Mouse (Mus musculus) embryonic facial prominence, embryonic 13.5 days (tissue): ENCODE measurements around the gene Kcnq1. TPM values are rescaled to one million over a fixed set of nuclear protein-coding genes. Genes with fewer than 3 reads are reported as not detected.
A peak's percentile ranks its signal among the peaks of the same experiment; 100 is the strongest.

Experiments used
- ATAC-seq: fragments of 200-750 bp; cut with Nextera tagmentation; 2 replicates; pipeline ENCODE4 v1.8.0; 2017; ENCODE audit warnings: low read depth; ENCODE audit not compliant: insufficient number of reproducible peaks, insufficient read depth, low FRiP score, low TSS enrichment
- H3K27ac ChIP-seq: fragments of 300-500 bp; sonication (generic); 2 replicates; pipeline ENCODE4 v1.5.1; 2015; ENCODE audit warnings: moderate library complexity, mild to moderate bottlenecking, inconsistent platforms
- H3K27me3 ChIP-seq: fragments of 300-500 bp; sonication (generic); 2 replicates; pipeline ENCODE4 v1.6.1; 2015; ENCODE audit warnings: mild to moderate bottlenecking, inconsistent platforms
- H3K36me3 ChIP-seq: fragments of 300-500 bp; sonication (generic); 2 replicates; pipeline ENCODE4 v1.6.1; 2015; ENCODE audit warnings: mild to moderate bottlenecking, inconsistent platforms
- H3K4me1 ChIP-seq: fragments of 300-500 bp; sonication (generic); 2 replicates; pipeline ENCODE4 v1.6.1; 2015; ENCODE audit warnings: inconsistent platforms
- H3K4me2 ChIP-seq: fragments of 300-500 bp; sonication (generic); 2 replicates; pipeline ENCODE4 v1.6.1; 2015; ENCODE audit warnings: moderate library complexity, mild to moderate bottlenecking, inconsistent platforms
- H3K4me3 ChIP-seq: fragments of 300-500 bp; sonication (generic); 2 replicates; pipeline ENCODE4 v1.5.1; 2015; ENCODE audit warnings: mild to moderate bottlenecking, inconsistent platforms
- H3K9ac ChIP-seq: fragments of 300-500 bp; sonication (generic); 2 replicates; pipeline ENCODE4 v1.6.1; 2015; ENCODE audit warnings: mild to moderate bottlenecking, inconsistent platforms
- H3K9me3 ChIP-seq: fragments of 300-500 bp; sonication (generic); 2 replicates; pipeline ENCODE4 v1.6.1; 2016; ENCODE audit warnings: inconsistent platforms
- WGBS: fragments of 180-500 bp; shearing (Covaris S2); methylation state at CpG from one replicate; pipeline ENCODE4 v1.1.7; 2015; ENCODE audit warnings: mixed read lengths; 5-methylcytosine and 5-hydroxymethylcytosine counted together
- polyA plus RNA-seq: library from polyadenylated mRNA; unstranded; fragments of >200 nt; fragmentation: Nextera tagmentation; extraction: Ambion mirVana; gene quantifications from 2 replicates; pipeline ENCODE4 v1.2.1, GENCODE M21; 2015

Kcnq1 gene
- polyA plus RNA-seq, 1 experiment from 2014 or later = 0.84 TPM

- H3K4me2 ChIP-seq = no peak overlapping the region
- H3K9me3 ChIP-seq = peaks cover 32% of the 10 kb centered on the region
- H3K4me1 ChIP-seq = 0 out of 2 replicates have a peak, but pooled peaks cover 3% of the 10 kb centered on the region
- H3K27ac ChIP-seq = no peak overlapping the region
- no peak; the same call in 1 of the 2 replicates for ATAC-seq
- 78% methylated on average over 6 of the region's 6 CpGs for WGBS
- H3K9ac ChIP-seq = no peak overlapping the region
- no peaks in the 10 kb centered on the region for H3K27me3 ChIP-seq
- H3K4me3 ChIP-seq = no peak overlapping the region
- peaks cover 39% of the 10 kb centered on the region for H3K36me3 ChIP-seq
Observed at GRCm38 (mm10) chr7:143253126-143253871, 147.1 kb downstream of the Kcnq1 start.

GRCm38 (mm10) chr7:143254901-143255300 lies 148.7 kb downstream of the Kcnq1 start:
- Histone ChIP-seq H3K9ac (no peak overlapping the region), H3K9me3 (peaks cover 21% of the 10 kb centered on the region), H3K27ac (no peak overlapping the region), H3K27me3 (no peaks in the 10 kb centered on the region), H3K36me3 (peaks cover 39% of the 10 kb centered on the region), H3K4me1 (0 out of 2 replicates have a peak, but pooled peaks cover 3% of the 10 kb centered on the region), H3K4me3 (no peak overlapping the region), H3K4me2 (no peak overlapping the region)
- 89% methylated on average over 2 of the region's 2 CpGs for WGBS
- no peak for ATAC-seq

- no peak for ATAC-seq
- H3K27me3 ChIP-seq = no peaks in the 10 kb centered on the region
- no peaks in the 10 kb centered on the region for H3K36me3 ChIP-seq
- no peak overlapping the region for H3K4me3 ChIP-seq
- H3K27ac ChIP-seq = no peak overlapping the region
- H3K9me3 ChIP-seq = no peaks in the 10 kb centered on the region
- no peak overlapping the region for H3K9ac ChIP-seq
- H3K4me2 ChIP-seq = no peak overlapping the region
- peaks cover 50% of the 10 kb centered on the region for H3K4me1 ChIP-seq
Observed at GRCm38 (mm10) chr7:143261246-143261645, 155.1 kb downstream of the Kcnq1 start.

- Histone ChIP-seq H3K36me3 (no peaks in the 10 kb centered on the region), H3K4me3 (no peak overlapping the region), H3K27me3 (no peaks in the 10 kb centered on the region), H3K9me3 (no peaks in the 10 kb centered on the region), H3K4me1 (peaks cover 57% of the 10 kb centered on the region), H3K4me2 (no peak overlapping the region), H3K9ac (no peak overlapping the region), H3K27ac (peak overlapping the region; percentile 71; the same call in 1 of the 2 replicates)
- no peak for ATAC-seq
- 48% methylated on average over 3 of the region's 3 CpGs for WGBS
Observed at GRCm38 (mm10) chr7:143263557-143263956, 157.4 kb downstream of the Kcnq1 start.

GRCm38 (mm10) chr7:143263966-143264365 lies 157.8 kb downstream of the Kcnq1 start:
- ATAC-seq = no peak
- peak overlapping the region; percentile 39; the same call in 1 of the 2 replicates for H3K27ac ChIP-seq
- no peaks in the 10 kb centered on the region for H3K9me3 ChIP-seq
- no peak overlapping the region for H3K4me2 ChIP-seq
- H3K4me1 ChIP-seq = peaks cover 57% of the 10 kb centered on the region
- no peak overlapping the region for H3K9ac ChIP-seq
- 62% methylated on average over 4 of the region's 4 CpGs for WGBS
- H3K4me3 ChIP-seq = no peak overlapping the region
- no peaks in the 10 kb centered on the region for H3K36me3 ChIP-seq
- no peaks in the 10 kb centered on the region for H3K27me3 ChIP-seq

GRCm38 (mm10) chr7:143265386-143265785 lies 159.2 kb downstream of the Kcnq1 start:
- no peaks in the 10 kb centered on the region for H3K27me3 ChIP-seq
- peaks cover 57% of the 10 kb centered on the region for H3K4me1 ChIP-seq
- no peaks in the 10 kb centered on the region for H3K36me3 ChIP-seq
- H3K4me3 ChIP-seq = no peak overlapping the region
- no peak overlapping the region for H3K4me2 ChIP-seq
- 70% methylated on average over 11 of the region's 11 CpGs for WGBS
- H3K9me3 ChIP-seq = no peaks in the 10 kb centered on the region
- no peak overlapping the region for H3K9ac ChIP-seq
- ATAC-seq = no peak
- H3K27ac ChIP-seq = peak overlapping the region; percentile 51

GRCm38 (mm10) chr7:143265829-143266438 lies 159.8 kb downstream of the Kcnq1 start:
- Histone ChIP-seq H3K4me3 (no peak overlapping the region), H3K9ac (no peak overlapping the region), H3K27me3 (no peaks in the 10 kb centered on the region), H3K4me1 (peaks cover 57% of the 10 kb centered on the region), H3K36me3 (0 out of 2 replicates have a peak, but pooled peaks cover 4% of the 10 kb centered on the region), H3K4me2 (no peak overlapping the region), H3K27ac (peak overlapping the region; percentile 51), H3K9me3 (no peaks in the 10 kb centered on the region)
- 36% methylated on average over 8 of the region's 8 CpGs for WGBS
- no peak for ATAC-seq

GRCm38 (mm10) chr7:143273747-143274146 lies 167.6 kb downstream of the Kcnq1 start:
- Histone ChIP-seq H3K27ac (peak overlapping the region; percentile 74), H3K36me3 (peaks cover 23% of the 10 kb centered on the region), H3K9me3 (no peaks in the 10 kb centered on the region), H3K4me3 (no peak overlapping the region), H3K4me2 (no peak overlapping the region), H3K4me1 (peaks cover 21% of the 10 kb centered on the region), H3K27me3 (no peaks in the 10 kb centered on the region), H3K9ac (no peak overlapping the region)
- no peak for ATAC-seq
- WGBS = 69% methylated on average over 4 of the region's 4 CpGs

- Histone ChIP-seq H3K4me1 (peaks cover 21% of the 10 kb centered on the region), H3K27me3 (no peaks in the 10 kb centered on the region), H3K9ac (no peak overlapping the region), H3K9me3 (no peaks in the 10 kb centered on the region), H3K36me3 (peaks cover 23% of the 10 kb centered on the region), H3K4me2 (no peak overlapping the region), H3K27ac (no peak overlapping the region), H3K4me3 (no peak overlapping the region)
- WGBS = 83% methylated on average over 7 of the region's 7 CpGs
- ATAC-seq = no peak
Observed at GRCm38 (mm10) chr7:143275030-143275429, 168.9 kb downstream of the Kcnq1 start.

- H3K36me3 ChIP-seq = 0 out of 2 replicates have a peak, but pooled peaks cover 4% of the 10 kb centered on the region
- no peak overlapping the region for H3K4me2 ChIP-seq
- ATAC-seq = no peak
- H3K9ac ChIP-seq = no peak overlapping the region
- no peaks in the 10 kb centered on the region for H3K9me3 ChIP-seq
- no peaks in the 10 kb centered on the region for H3K27me3 ChIP-seq
- peaks cover 34% of the 10 kb centered on the region for H3K4me1 ChIP-seq
- WGBS = 69% methylated on average over 2 of the region's 2 CpGs
- H3K4me3 ChIP-seq = no peak overlapping the region
- no peak overlapping the region for H3K27ac ChIP-seq
Observed at GRCm38 (mm10) chr7:143283625-143284024, 177.5 kb downstream of the Kcnq1 start.

- Histone ChIP-seq H3K9me3 (no peaks in the 10 kb centered on the region), H3K4me2 (no peak overlapping the region), H3K4me1 (peaks cover 45% of the 10 kb centered on the region), H3K36me3 (0 out of 2 replicates have a peak, but pooled peaks cover 4% of the 10 kb centered on the region), H3K27ac (no peak overlapping the region), H3K9ac (no peak overlapping the region), H3K27me3 (no peaks in the 10 kb centered on the region), H3K4me3 (no peak overlapping the region)
- ATAC-seq = no peak
- WGBS = 38% methylated on average over 1 of the region's 1 CpGs
Observed at GRCm38 (mm10) chr7:143284866-143285265, 178.7 kb downstream of the Kcnq1 start.

- ATAC-seq = no peak
- 88% methylated on average over 3 of the region's 3 CpGs for WGBS
- H3K27me3 ChIP-seq = no peaks in the 10 kb centered on the region
- no peaks in the 10 kb centered on the region for H3K9me3 ChIP-seq
- no peak overlapping the region for H3K4me2 ChIP-seq
- H3K4me1 ChIP-seq = peaks cover 49% of the 10 kb centered on the region
- no peak overlapping the region for H3K9ac ChIP-seq
- H3K27ac ChIP-seq = no peak overlapping the region
- 0 out of 2 replicates have a peak, but pooled peaks cover 4% of the 10 kb centered on the region for H3K36me3 ChIP-seq
- H3K4me3 ChIP-seq = no peak overlapping the region
Observed at GRCm38 (mm10) chr7:143285440-143285839, 179.3 kb downstream of the Kcnq1 start.
